Mouse (Mus musculus) cerebellum, adult 2 months (tissue): ENCODE results near the gene Cptp. TPM values are rescaled to one million over a fixed set of nuclear protein-coding genes. Genes with fewer than 3 reads are reported as not detected.

ENCODE experiments used
- DNase-seq, 2 experiments: peaks; one replicate each; pipeline ENCODE4 v3.0.0; 2021
- H3K27ac ChIP-seq: fragments of 200-500 bp; 2 replicates; pipeline ENCODE4 v1.5.1; 2012; ENCODE audit warnings: low read length, control low read depth, inconsistent platforms; ENCODE audit not compliant: insufficient read depth
- H3K27me3 ChIP-seq: fragments of 200-500 bp; 2 replicates; pipeline ENCODE4 v1.6.1; 2012; ENCODE audit warnings: inconsistent platforms, mild to moderate bottlenecking, low read length, moderate library complexity; ENCODE audit not compliant: control insufficient read depth, insufficient read depth
- H3K4me1 ChIP-seq: fragments of 200-500 bp; 2 replicates; pipeline ENCODE4 v1.6.1; 2011; ENCODE audit warnings: low read length; ENCODE audit not compliant: control insufficient read depth, insufficient read depth
- H3K4me3 ChIP-seq: fragments of 200-500 bp; replicated peaks from 2 replicates; pipeline ENCODE3; 2011; ENCODE audit warnings: mild to moderate bottlenecking, low read depth, low read length, control low read depth; ENCODE audit not compliant: insufficient read depth
- CTCF ChIP-seq: fragments of 200-500 bp; IDR thresholded peaks from 2 replicates; pipeline ENCODE4 v1.5.1; 2011; ENCODE audit warnings: low read depth, mild to moderate bottlenecking, control low read depth, low read length, moderate library complexity, borderline replicate concordance; ENCODE audit not compliant: insufficient read depth
- POLR2A ChIP-seq: fragments of 200-500 bp; IDR thresholded peaks from 2 replicates; pipeline ENCODE4 v1.6.1; 2011; ENCODE audit warnings: low read length, control low read depth, borderline replicate concordance; ENCODE audit not compliant: insufficient read depth
- WGBS: fragments of 180-500 bp; shearing (Covaris S2); methylation state at CpG from one replicate; pipeline ENCODE4 v1.1.7; 2018; 5-methylcytosine and 5-hydroxymethylcytosine counted together
- polyA plus RNA-seq: library from polyadenylated mRNA; depleted of rRNA; stranded (reverse); fragments of >200 nt; gene quantifications from 2 replicates; pipeline ENCODE4 v1.2.3, GENCODE M21; 2012

The Cptp gene
- polyA plus RNA-seq, 1 experiment = 45.1 TPM

- peaks cover 26% of the 10 kb centered on the region for H3K4me1 ChIP-seq
- TF ChIP-seq POLR2A (no peak), CTCF (no peak)
- DNase-seq = peak; percentile 23 to 55
- WGBS = 7% methylated on average over 3 of the region's 3 CpGs
- no peaks in the 10 kb centered on the region for H3K27me3 ChIP-seq
- H3K4me3 ChIP-seq = no peak overlapping the region
- H3K27ac ChIP-seq = no peak overlapping the region
Measured at GRCm38 (mm10) chr4:155901205-155901604, 32.0 kb upstream of the Cptp start.

- 82% methylated on average over 7 of the region's 7 CpGs for WGBS
- TF ChIP-seq CTCF (no peak), POLR2A (no peak)
- Histone ChIP-seq H3K4me3 (no peak overlapping the region), H3K4me1 (peaks cover 33% of the 10 kb centered on the region), H3K27ac (no peak overlapping the region), H3K27me3 (no peaks in the 10 kb centered on the region)
- peak in 1 of 2 experiments; percentile 8 for DNase-seq
Measured at GRCm38 (mm10) chr4:155899355-155899754, 30.1 kb upstream of the Cptp start.

GRCm38 (mm10) chr4:155898318-155898717, 29.1 kb upstream of the Cptp start:
- peaks cover 42% of the 10 kb centered on the region for H3K4me1 ChIP-seq
- DNase-seq = peak in 1 of 2 experiments; percentile 10
- 37% methylated on average over 2 of the region's 2 CpGs for WGBS

GRCm38 (mm10) chr4:155896461-155896860, 27.2 kb upstream of the Cptp start:
- no peak overlapping the region for H3K27ac ChIP-seq
- no peaks in the 10 kb centered on the region for H3K27me3 ChIP-seq
- WGBS = 95% methylated on average over 12 of the region's 12 CpGs
- peak in 1 of 2 experiments; percentile 13 for DNase-seq
- H3K4me3 ChIP-seq = no peak overlapping the region
- peaks cover 44% of the 10 kb centered on the region for H3K4me1 ChIP-seq
- no peak for TF ChIP-seq POLR2A
- no peak for TF ChIP-seq CTCF

More at GRCm38 (mm10) chr4:155898318-155898717, 29.1 kb upstream of the Cptp start:
- Histone ChIP-seq H3K27me3 (no peaks in the 10 kb centered on the region), H3K27ac (no peak overlapping the region), H3K4me3 (no peak overlapping the region)
- no peak for TF ChIP-seq POLR2A
- no peak for TF ChIP-seq CTCF

- peak in 1 of 2 experiments; percentile 13 for DNase-seq
- Histone ChIP-seq H3K4me1 (peaks cover 39% of the 10 kb centered on the region), H3K27me3 (no peaks in the 10 kb centered on the region), H3K27ac (peak overlapping the region; percentile 94), H3K4me3 (peak overlapping the region; percentile 83)
- TF ChIP-seq CTCF (no peak), POLR2A (no peak)
- WGBS = 84% methylated on average over 4 of the region's 4 CpGs
Measured at GRCm38 (mm10) chr4:155895826-155896225, 26.6 kb upstream of the Cptp start.

GRCm38 (mm10) chr4:155895216-155895615, 26.0 kb upstream of the Cptp start:
- TF ChIP-seq CTCF = no peak
- no peak; the same call in 1 of the 2 replicates for TF ChIP-seq POLR2A
- DNase-seq = peak; percentile 78 to 85
- Histone ChIP-seq H3K27me3 (no peaks in the 10 kb centered on the region), H3K4me3 (peak overlapping the region; percentile 83), H3K27ac (peak overlapping the region; percentile 94), H3K4me1 (peaks cover 37% of the 10 kb centered on the region)
- WGBS = 3% methylated on average over 6 of the region's 6 CpGs

GRCm38 (mm10) chr4:155894311-155894881, 25.2 kb upstream of the Cptp start:
- peak overlapping the region; percentile 94 for H3K27ac ChIP-seq
- peak; percentile 43 to 60 for DNase-seq
- peaks cover 33% of the 10 kb centered on the region for H3K4me1 ChIP-seq
- WGBS = 2% methylated on average over 8 of the region's 8 CpGs
- no peaks in the 10 kb centered on the region for H3K27me3 ChIP-seq
- TF ChIP-seq CTCF (no peak), POLR2A (no peak)
- H3K4me3 ChIP-seq = peak overlapping the region; percentile 83

- WGBS = 13% methylated on average over 8 of the region's 8 CpGs
- peaks cover 29% of the 10 kb centered on the region for H3K4me1 ChIP-seq
- DNase-seq = peak in 1 of 2 experiments; percentile 18
- H3K4me3 ChIP-seq = peak overlapping the region; percentile 83
- no peaks in the 10 kb centered on the region for H3K27me3 ChIP-seq
- H3K27ac ChIP-seq = peak overlapping the region; percentile 45; the same call in 1 of the 2 replicates
- TF ChIP-seq POLR2A (no peak), CTCF (no peak)
Measured at GRCm38 (mm10) chr4:155893212-155893690, 24.0 kb upstream of the Cptp start.
